Mouse (Mus musculus) kidney, postnatal 25 days (tissue): ENCODE data around the gene Lpcat4.

Experiments
- DNase-seq, 2 experiments: peaks; one replicate each; pipeline ENCODE4 v3.0.0; 2021; ENCODE audit warnings: mixed read lengths in 2 of 2

Lpcat4 gene

GRCm38 (mm10) chr2:112239212-112239934 lies at the start of gene Lpcat4:
TSS of gene Lpcat4 (plus strand) at chr2:112239468.
- peak; percentile 86 to 90 for DNase-seq

GRCm38 (mm10) chr2:112196859-112197258 lies 42.4 kb upstream of the Lpcat4 start:
- DNase-seq = peak; percentile 41 to 49

GRCm38 (mm10) chr2:112203056-112203455 lies 36.2 kb upstream of the Lpcat4 start:
- DNase-seq = peak in 1 of 2 experiments; percentile 28

- no peak for DNase-seq
Observed at GRCm38 (mm10) chr2:112210142-112210541, 29.1 kb upstream of the Lpcat4 start.

- DNase-seq = no peak
Observed at GRCm38 (mm10) chr2:112210699-112211098, 28.6 kb upstream of the Lpcat4 start.

- peak in 1 of 2 experiments; percentile 10 for DNase-seq
Observed at GRCm38 (mm10) chr2:112215977-112216376, 23.3 kb upstream of the Lpcat4 start.

- no peak for DNase-seq
Observed at GRCm38 (mm10) chr2:112217614-112218013, 21.7 kb upstream of the Lpcat4 start.

GRCm38 (mm10) chr2:112220880-112221279 lies 18.4 kb upstream of the Lpcat4 start:
- no peak for DNase-seq

GRCm38 (mm10) chr2:112222607-112223006 lies 16.7 kb upstream of the Lpcat4 start:
- DNase-seq = no peak

- no peak for DNase-seq
Observed at GRCm38 (mm10) chr2:112224356-112224755, 14.9 kb upstream of the Lpcat4 start.

- DNase-seq = no peak
Observed at GRCm38 (mm10) chr2:112232623-112233022, 6.6 kb upstream of the Lpcat4 start.

GRCm38 (mm10) chr2:112236620-112237019 lies 2.6 kb upstream of the Lpcat4 start:
- no peak for DNase-seq

- DNase-seq = no peak
Observed at GRCm38 (mm10) chr2:112238006-112238405, 1.3 kb upstream of the Lpcat4 start.

GRCm38 (mm10) chr2:112239935-112240721 lies 860 bp downstream of the Lpcat4 start:
- DNase-seq = peak; percentile 22 to 52

- DNase-seq = no peak
Observed at GRCm38 (mm10) chr2:112241787-112242186, 2.5 kb downstream of the Lpcat4 start.

- DNase-seq = no peak
Observed at GRCm38 (mm10) chr2:112245307-112245706, 6.0 kb downstream of the Lpcat4 start.

- DNase-seq = no peak
Observed at GRCm38 (mm10) chr2:112246193-112246592, 6.9 kb downstream of the Lpcat4 start.

- DNase-seq = no peak
Observed at GRCm38 (mm10) chr2:112247323-112247722, 8.1 kb downstream of the Lpcat4 start.

- DNase-seq = no peak
Observed at GRCm38 (mm10) chr2:112249780-112250453, 10.6 kb downstream of the Lpcat4 start.

GRCm38 (mm10) chr2:112254675-112255515 lies 15.6 kb downstream of the Lpcat4 start:
- DNase-seq = no peak

GRCm38 (mm10) chr2:112259241-112259962 lies 20.1 kb downstream of the Lpcat4 start, which contains the start of gene Nutm1:
TSS of gene Nutm1 (minus strand) at chr2:112259291.
- DNase-seq = no peak
